Mouse (Mus musculus) duodenum, adult 2 months (tissue): ENCODE results near the gene Muc2. TPM values are rescaled to one million over a fixed set of nuclear protein-coding genes. Genes with fewer than 3 reads are reported as not detected.

Experiments used
- polyA plus RNA-seq: library from polyadenylated mRNA; depleted of rRNA; stranded (reverse); fragments of >200 nt; gene quantifications from 2 replicates; pipeline ENCODE4 v1.2.3, GENCODE M21; 2012; ENCODE audit warnings: low replicate concordance; rRNA removed

The Muc2 gene
- polyA plus RNA-seq, result 504 and 1,367 TPM in 2 replicates

GRCm38 (mm10) chr7:141690040-141690439 is at the start of gene Muc2:
TSS of gene Muc2 (plus strand) at chr7:141690340.

GRCm38 (mm10) chr7:141788677-141789452 is 98.7 kb downstream of the Muc2 start, which contains the start of gene Muc5ac:
TSS of gene Muc5ac (plus strand) at chr7:141788972.

Other genes starting within 250 kb of the Muc2 start
- 9.0 and 12.6 TPM in 2 replicates for gene Pidd1, start 246.3 kb upstream of the Muc2 start, polyA plus RNA-seq
- gene Rplp2, start 243.0 kb upstream of the Muc2 start, polyA plus RNA-seq, result 246 and 380 TPM in 2 replicates
- 208 and 377 TPM in 2 replicates for gene Pnpla2, start 235.1 kb upstream of the Muc2 start, polyA plus RNA-seq
- gene Cracr2b, start 229.2 kb upstream of the Muc2 start, polyA plus RNA-seq, result 47.9 and 73.5 TPM in 2 replicates
- 213 and 344 TPM in 2 replicates for gene Cd151, start 222.9 kb upstream of the Muc2 start, polyA plus RNA-seq
- gene Polr2l, start 215.2 kb upstream of the Muc2 start, polyA plus RNA-seq, result 19.2 and 22.7 TPM in 2 replicates
- 22.4 and 25.5 TPM in 2 replicates for gene Tspan4, start 215.1 kb upstream of the Muc2 start, polyA plus RNA-seq
- gene Chid1, start 150.5 kb upstream of the Muc2 start, polyA plus RNA-seq, result 38.8 and 40.9 TPM in 2 replicates
- 57.1 and 96.3 TPM in 2 replicates for gene Ap2a2, start 128.2 kb upstream of the Muc2 start, polyA plus RNA-seq
- 2.0 and 1,221 TPM in 2 replicates for gene Muc6, start 35.0 kb upstream of the Muc2 start, polyA plus RNA-seq
- 0.40 and 136 TPM in 2 replicates for gene Muc5ac, start 98.6 kb downstream of the Muc2 start, polyA plus RNA-seq
- 1.1 TPM in 1 of 2 replicates, not detected in the other for gene Muc5b, start 148.7 kb downstream of the Muc2 start, polyA plus RNA-seq
- gene Tollip, start 228.2 kb downstream of the Muc2 start, polyA plus RNA-seq, result 32.7 and 54.7 TPM in 2 replicates